Mouse (Mus musculus): ENCODE measurements at regions not wholly inside any gene's neighbourhood (a gene's known extent, or its start where the extent isn't known, plus 50 kb on each side); places are given as distances from the start of the nearest gene placed in this dataset.
"Not testable (repeated sequence)": the region's sequence is repeated elsewhere in the genome, so short reads cannot be mapped to it uniquely, and the experiment has no call there.

GRCm38 (mm10) chr4:21464456-21464855, 221.3 kb downstream of the Prdm13 start:
- DNase-seq: no peak

- DNase-seq: no peak
These were observed 244.5 kb downstream of the Prdm13 start for GRCm38 (mm10) chr4:21441274-21441673.

GRCm38 (mm10) chr4:21436710-21437109, 249.1 kb downstream of the Prdm13 start:
- no peak for DNase-seq

GRCm38 (mm10) chr4:21407850-21408249, 277.9 kb downstream of the Prdm13 start:
- DNase-seq: no peak

GRCm38 (mm10) chr4:21369314-21369713, 316.4 kb downstream of the Prdm13 start:
- no peak for DNase-seq

GRCm38 (mm10) chr4:21368234-21369021, 317.3 kb downstream of the Prdm13 start:
- DNase-seq: no peak

GRCm38 (mm10) chr4:21321769-21322168, 364.0 kb downstream of the Prdm13 start:
- no peak for DNase-seq

- DNase-seq: not testable (repeated sequence)
These were observed 376.5 kb downstream of the Prdm13 start for GRCm38 (mm10) chr4:21309239-21309638.

- DNase-seq: no peak
These were observed 378.2 kb downstream of the Prdm13 start for GRCm38 (mm10) chr4:21307476-21308011.

- DNase-seq: no peak
These were observed 385.6 kb downstream of the Prdm13 start for GRCm38 (mm10) chr4:21300141-21300540.

- no peak for DNase-seq
These were observed 418.5 kb downstream of the Prdm13 start for GRCm38 (mm10) chr4:21267302-21267701.

- DNase-seq: no peak
These were observed 418.9 kb downstream of the Prdm13 start for GRCm38 (mm10) chr4:21266886-21267285.

GRCm38 (mm10) chr4:21250396-21250795, 435.4 kb downstream of the Prdm13 start:
- no peak for DNase-seq

- peak; percentile 5 for DNase-seq
These were observed 463.1 kb downstream of the Prdm13 start for GRCm38 (mm10) chr4:21222631-21223030.

GRCm38 (mm10) chr4:21207617-21208016, 478.1 kb downstream of the Prdm13 start:
- DNase-seq: no peak

GRCm38 (mm10) chr4:21195620-21196019, 490.1 kb downstream of the Prdm13 start:
- no peak for DNase-seq

GRCm38 (mm10) chr4:21173789-21174188, 512.0 kb downstream of the Prdm13 start:
- DNase-seq: no peak

- DNase-seq: no peak
These were observed 512.7 kb downstream of the Prdm13 start for GRCm38 (mm10) chr4:21173019-21173418.

GRCm38 (mm10) chr4:21170734-21171133, 515.0 kb downstream of the Prdm13 start:
- no peak for DNase-seq

- no peak for DNase-seq
These were observed 523.6 kb downstream of the Prdm13 start for GRCm38 (mm10) chr4:21162124-21162523.

GRCm38 (mm10) chr4:21125892-21126291, 559.9 kb downstream of the Prdm13 start:
- no peak for DNase-seq

- no peak for DNase-seq
These were observed 590.0 kb downstream of the Prdm13 start for GRCm38 (mm10) chr4:21095741-21096140.

- DNase-seq: no peak
These were observed 615.5 kb downstream of the Prdm13 start for GRCm38 (mm10) chr4:21070198-21070785.
